Mouse (Mus musculus): Measurements from ENCODE around the gene Prpf3.

Prpf3 gene

DNA sequence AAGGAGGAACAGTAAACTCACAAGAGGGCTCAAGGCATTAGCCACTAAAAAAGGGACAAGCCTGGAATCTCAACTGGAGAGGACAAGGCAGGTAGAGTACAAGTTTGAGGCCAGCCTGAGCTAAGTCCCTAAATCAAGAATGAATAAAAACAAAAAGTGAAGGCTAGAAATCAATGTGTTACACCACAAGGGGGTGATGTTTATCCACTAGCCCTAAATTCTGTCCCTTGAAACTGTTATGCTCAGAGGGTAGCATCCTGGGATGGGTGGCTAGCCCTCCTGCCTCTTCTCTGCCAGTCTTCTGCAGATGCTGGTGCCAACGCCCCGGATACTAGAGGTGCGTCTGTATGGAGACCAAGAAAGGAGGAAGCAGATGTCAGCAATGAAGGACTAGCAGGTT lies 4.6 kb upstream of the Prpf3 start:
- ChIA-PET POLR2A (interaction anchor here in 2 of 4 experiments (0.9 to 1.2 kb wide), 2 partner anchors 44 to 90 kb away, joined by 3 to 4 read pairs; partner anchors contain the start of gene Car14 (in 1 of the 2)), CTCF (interaction anchor here (0.6 to 1.0 kb wide), 9 partner anchors 9 to 323 kb away, joined by 3 to 8 read pairs (median 3); no protein-coding TSS in a partner anchor)

DNA sequence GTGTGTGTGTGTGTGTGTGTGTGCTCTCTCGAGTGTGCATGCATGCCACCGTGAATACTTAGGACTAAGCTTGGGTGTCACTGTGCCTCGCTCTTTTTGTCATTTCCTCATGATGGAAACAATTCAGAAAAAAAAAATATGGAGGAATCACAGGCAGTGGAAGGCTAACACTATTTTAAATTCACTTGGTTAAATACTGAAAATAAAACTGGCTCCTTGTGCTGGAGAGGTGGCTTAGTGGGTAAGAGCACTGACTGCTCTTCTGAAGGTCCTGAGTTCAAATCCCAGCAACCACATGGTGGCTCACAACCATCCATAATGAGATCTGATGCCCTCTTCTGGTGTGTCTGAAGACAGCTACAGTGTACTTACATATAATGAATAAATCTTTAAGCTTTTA lies 2.6 kb upstream of the Prpf3 start:
- CTCF ChIA-PET = interaction anchor here in 3 of 4 experiments (0.6 to 1.3 kb wide), 4 partner anchors 99 to 641 kb away, joined by 3 to 4 read pairs (median 4); partner anchors contain the start of genes Arnt (in 1 of the 3) and Gabpb2 (in 1 of the 3)
- POLR2A ChIA-PET = interaction anchor here in 3 of 4 experiments (0.5 to 1.4 kb wide), 7 partner anchors 9 to 703 kb away, joined by 3 to 9 read pairs (median 3); partner anchors contain the start of genes Ciart (in 1 of the 3), Mrps21 (in 1 of the 3) and Otud7b (in 1 of the 3)

DNA sequence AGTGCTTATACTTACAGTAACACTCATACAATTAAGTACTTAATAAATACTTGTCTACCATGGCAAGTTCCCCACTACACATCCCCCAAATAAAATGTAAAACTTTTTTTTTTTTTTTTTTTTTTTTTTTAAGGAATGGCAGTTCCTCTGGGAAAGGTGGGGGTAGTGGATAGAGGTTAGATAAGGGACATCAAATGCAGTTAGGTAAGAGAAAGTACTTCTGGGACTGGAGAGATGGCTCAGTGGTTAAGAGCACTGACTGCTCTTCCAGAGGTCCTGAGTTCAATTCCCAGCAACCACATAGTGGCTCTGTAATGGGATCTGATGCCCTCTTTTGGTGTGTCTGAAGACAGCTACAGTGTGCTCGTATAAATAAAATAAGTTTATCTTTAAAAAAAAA lies 1.4 kb upstream of the Prpf3 start:
- ChIA-PET POLR2A (interaction anchor here in 3 of 4 experiments (0.6 to 3.9 kb wide), 12 partner anchors 8 to 255 kb away, joined by 3 to 25 read pairs (median 6); partner anchors contain the start of genes BC028528 (in 1 of the 3) and Rprd2 (in 1 of the 3)), CTCF (interaction anchor here in 3 of 4 experiments (0.7 kb wide), 3 partner anchors 236 to 617 kb away, joined by 3 to 4 read pairs (median 4); no protein-coding TSS in a partner anchor)

DNA sequence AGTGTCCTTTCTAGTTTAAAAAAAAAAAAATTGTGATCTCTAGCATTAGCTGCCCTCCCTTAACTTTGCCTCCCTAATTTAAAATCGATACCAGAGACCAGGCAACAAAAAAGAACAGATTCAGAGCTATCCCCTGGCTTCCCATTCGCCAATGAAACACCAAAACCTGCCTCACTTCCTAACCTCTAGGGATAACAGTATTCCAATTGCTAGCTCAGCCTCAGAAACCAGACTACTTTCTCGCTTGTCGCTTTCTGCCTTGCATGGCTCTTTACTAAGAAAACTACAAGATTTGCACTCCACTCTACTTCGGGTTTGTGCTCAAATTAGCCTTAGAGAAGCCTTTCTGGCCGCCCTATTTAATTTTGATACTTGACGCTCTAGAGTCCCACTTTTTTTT lies 430 bp upstream of the Prpf3 start:
- ChIA-PET POLR2A (interaction anchor here (0.6 to 3.9 kb wide), 71 partner anchors 9 to 574 kb away, joined by 3 to 25 read pairs (median 4); partner anchors contain the start of genes Mrps21 (in 4 of the 4), BC028528 (in 3 of the 4), Ciart (in 2 of the 4) and Rprd2 (in 2 of the 4)), CTCF (interaction anchor here (0.5 to 1.1 kb wide), 5 partner anchors 9 to 235 kb away, joined by 3 to 5 read pairs (median 4); partner anchors contain the start of gene BC028528 (in 1 of the 4))

DNA sequence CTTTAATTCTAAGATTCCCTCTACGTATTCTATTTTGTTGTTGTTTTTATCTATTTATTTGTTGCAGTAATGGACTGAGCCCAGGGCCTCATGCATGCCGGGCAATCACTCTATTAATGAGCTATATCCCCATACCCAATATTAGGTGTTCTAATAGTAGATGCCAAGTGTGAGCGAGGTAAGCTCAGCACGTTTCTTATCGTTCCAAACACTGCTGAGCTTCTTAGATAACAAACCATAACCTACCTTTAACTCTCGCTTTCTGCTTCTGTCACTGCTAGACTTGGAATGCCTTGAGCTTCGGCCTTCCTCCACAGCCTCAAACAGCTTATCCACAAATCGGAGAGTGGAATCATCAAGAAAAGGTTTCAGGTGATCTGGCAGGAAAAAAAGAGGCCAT lies 4.4 kb downstream of the Prpf3 start:
- CTCF ChIA-PET = interaction anchor here in 2 of 4 experiments (0.6 to 0.8 kb wide), 3 partner anchors 9 to 419 kb away, joined by 3 read pairs; no protein-coding TSS in a partner anchor

DNA sequence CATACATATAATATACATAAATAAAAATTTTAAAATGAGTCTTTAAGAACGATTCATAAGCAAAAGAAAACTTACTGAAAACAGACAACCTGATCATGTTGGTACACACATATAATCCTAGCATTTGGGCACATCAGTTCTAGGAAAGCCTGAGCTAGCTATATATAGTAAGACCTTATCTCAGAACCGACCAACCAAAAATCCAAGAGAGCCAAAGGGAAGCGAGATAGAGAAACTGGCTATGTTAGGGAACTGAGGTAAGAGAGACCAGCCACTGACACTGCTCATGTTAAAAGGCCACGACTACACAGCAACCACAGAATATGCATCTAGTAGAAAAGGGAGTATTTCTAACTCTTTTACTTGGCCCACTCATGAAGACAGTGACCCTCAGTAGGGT lies 5.1 kb downstream of the Prpf3 start:
- ChIA-PET CTCF (no interaction called here), POLR2A (interaction anchor here in 2 of 4 experiments (1.1 to 1.4 kb wide), 4 partner anchors 8 to 31 kb away, joined by 3 to 4 read pairs (median 3); no protein-coding TSS in a partner anchor)

More for the DNA sequence above, 4.4 kb downstream of the Prpf3 start:
- POLR2A ChIA-PET = interaction anchor here in 2 of 4 experiments (0.9 to 1.4 kb wide), 5 partner anchors 8 to 32 kb away, joined by 3 to 4 read pairs (median 3); no protein-coding TSS in a partner anchor

DNA sequence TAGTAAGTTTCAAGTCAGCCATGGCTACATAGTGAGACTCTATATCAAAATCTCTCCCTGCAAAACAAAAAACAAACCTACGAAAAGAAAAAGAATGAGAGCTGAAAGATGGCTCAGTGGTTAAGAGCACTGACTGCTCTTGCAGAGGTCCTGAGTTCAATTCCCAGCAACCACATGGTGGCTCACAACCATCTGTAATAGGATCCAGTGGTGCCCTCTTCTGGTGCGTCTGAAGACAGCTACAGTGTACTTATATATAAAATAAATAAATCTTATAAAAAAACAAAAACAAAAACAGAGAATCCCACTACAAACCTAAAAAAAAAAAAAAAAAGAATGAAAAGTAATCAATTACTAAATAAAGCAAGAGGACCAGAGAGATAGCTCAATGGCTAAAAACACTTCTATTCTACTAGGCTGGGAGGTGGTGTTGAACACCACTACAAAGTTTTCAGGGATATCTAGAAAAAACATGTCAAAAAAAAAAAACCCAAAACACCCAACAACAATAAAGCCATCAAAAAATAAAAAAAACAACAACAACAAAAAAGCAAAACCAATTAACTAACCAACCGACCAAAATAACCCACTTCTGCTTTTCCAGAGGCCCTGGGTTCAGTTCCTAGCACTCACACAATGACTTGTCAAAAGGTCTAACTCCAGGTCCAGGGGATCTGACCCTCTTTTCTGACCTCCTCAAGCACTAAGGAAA lies 13.0 kb downstream of the Prpf3 start:
- POLR2A ChIA-PET = interaction anchor here (0.5 to 4.2 kb wide), 10 partner anchors 9 to 419 kb away, joined by 3 to 25 read pairs (median 4); partner anchors contain the start of gene Prpf3 (in 1 of the 4)
- CTCF ChIA-PET = interaction anchor here in 3 of 4 experiments (0.6 to 1.0 kb wide), 9 partner anchors 17 to 738 kb away, joined by 3 to 5 read pairs (median 3); no protein-coding TSS in a partner anchor

DNA sequence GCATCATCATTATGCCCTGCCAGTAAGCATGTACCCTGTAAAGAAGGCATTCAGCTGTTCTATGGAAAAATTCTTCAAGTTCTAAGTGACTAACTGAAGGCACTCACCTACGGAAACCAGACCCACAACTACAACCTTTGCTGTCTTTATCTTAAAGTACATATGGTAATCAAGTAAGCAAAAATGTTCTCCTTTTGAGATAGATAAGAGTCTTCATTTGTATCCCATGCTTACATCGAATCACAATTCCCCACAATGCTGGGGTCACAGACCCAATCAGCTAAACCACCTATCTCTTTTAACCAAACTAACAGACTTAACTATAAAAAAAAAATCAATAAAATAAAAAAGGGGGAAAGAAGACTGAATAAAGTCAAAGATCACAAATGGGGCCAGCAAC lies 16.4 kb downstream of the Prpf3 start:
- POLR2A ChIA-PET = interaction anchor here in 1 of 4 experiments (0.6 kb wide), 1 partner anchor 171 kb away, joined by 4 read pairs; no protein-coding TSS in a partner anchor

DNA sequence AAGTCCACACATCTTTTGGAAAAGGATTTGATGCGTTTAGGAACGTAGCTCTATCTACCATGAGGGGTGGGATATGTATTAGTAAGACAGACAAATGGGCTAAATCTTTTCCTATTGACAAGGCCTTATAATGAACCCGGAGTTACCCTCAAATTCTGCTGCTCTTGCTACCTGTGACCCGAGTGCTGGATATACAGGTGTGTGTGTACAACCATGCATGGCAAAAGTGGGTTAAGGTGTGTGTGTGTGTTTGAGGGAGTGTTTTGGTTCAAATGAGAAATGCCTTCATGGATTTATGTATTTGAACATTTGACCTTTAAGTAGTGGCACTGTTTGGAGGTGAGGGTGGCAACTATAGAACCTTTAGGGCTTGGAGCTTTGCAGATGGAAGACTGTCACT lies 26.6 kb downstream of the Prpf3 start:
- ChIA-PET CTCF (interaction anchor here in 1 of 4 experiments (0.7 kb wide), 2 partner anchors 46 to 1213 kb away, joined by 5 to 10 read pairs; no protein-coding TSS in a partner anchor), POLR2A (interaction anchor here in 2 of 4 experiments (0.6 to 1.6 kb wide), 9 partner anchors 9 to 1350 kb away, joined by 3 to 5 read pairs (median 3); partner anchors contain the start of genes Golph3l (in 1 of the 2) and Rprd2 (in 1 of the 2))

More for the DNA sequence above, 16.4 kb downstream of the Prpf3 start:
- CTCF ChIA-PET = no interaction called here

DNA sequence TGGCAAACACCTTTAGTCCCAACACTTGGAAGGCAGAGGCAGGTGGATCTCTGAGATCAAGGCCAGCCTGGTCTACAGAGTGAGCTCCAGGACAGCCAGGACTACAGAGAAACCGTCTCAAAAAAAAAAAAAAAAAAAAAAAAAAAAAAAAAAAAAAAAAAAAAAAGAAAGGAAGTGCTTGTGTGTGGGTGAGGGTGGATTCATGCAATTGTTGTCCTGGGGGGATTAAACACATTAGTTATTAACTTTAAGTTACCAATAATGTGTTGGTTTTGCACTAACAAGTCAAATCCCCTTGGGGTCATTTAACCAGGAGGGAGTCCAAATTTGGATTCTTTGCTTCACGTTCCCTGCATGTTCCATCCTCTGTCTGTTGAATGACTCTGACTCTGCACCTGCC lies 29.4 kb downstream of the Prpf3 start:
- POLR2A ChIA-PET = interaction anchor here in 1 of 4 experiments (0.8 to 1.6 kb wide), 5 partner anchors 8 to 58 kb away, joined by 3 to 6 read pairs (median 3); partner anchors contain the start of gene Rprd2
- CTCF ChIA-PET = interaction anchor here in 3 of 4 experiments (0.6 to 1.5 kb wide), 4 partner anchors 19 to 926 kb away, joined by 4 to 6 read pairs (median 4); no protein-coding TSS in a partner anchor

DNA sequence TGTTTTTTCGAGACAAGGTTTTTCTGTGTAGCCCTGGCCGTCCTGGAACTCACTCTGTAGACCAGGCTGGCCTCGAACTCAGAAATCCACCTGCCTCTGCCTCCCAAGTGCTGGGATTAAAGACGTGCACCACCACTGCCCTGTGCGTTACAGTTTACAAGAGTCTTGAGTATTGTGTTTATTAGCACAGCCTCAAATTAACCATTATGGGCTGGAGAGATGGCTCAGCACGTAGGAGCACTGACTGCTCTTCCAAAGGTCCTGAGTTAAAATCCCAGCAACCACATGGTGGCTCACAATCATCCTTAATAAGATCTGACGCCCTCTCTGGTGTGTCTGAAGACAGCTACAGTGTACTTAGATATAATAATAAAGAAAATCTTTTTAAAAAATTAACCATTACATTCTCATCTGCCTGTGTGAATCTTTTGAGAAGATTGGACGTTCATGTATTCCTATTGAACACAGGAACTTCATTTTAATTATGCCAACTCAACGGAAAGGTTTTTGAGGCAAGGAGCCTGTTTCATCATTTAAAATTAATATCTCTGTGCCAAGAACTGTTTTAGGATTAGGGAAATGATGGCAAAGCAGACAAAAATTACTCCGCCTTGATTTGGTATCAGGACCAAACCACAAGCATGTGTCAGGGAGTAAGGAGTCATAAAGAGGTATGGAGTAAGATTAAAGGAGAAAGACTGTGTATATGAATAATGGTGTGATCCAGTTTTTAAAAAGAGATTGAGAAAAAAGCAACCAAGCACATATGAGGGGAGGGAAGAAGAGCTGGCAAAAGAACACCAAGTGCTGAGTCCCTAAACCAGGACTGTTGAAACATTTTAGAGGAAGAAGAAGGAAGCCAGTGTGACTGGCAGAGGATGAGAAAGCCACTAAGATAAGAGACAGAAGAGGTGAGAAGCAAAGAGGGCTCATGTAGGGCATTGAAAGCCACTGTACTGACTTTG lies 35.4 kb downstream of the Prpf3 start:
- ChIA-PET CTCF (no interaction called here), POLR2A (interaction anchor here in 3 of 4 experiments (0.5 to 2.8 kb wide), 38 partner anchors 10 to 196 kb away, joined by 3 to 15 read pairs (median 4); partner anchors contain the start of genes Prpf3 (in 3 of the 3), Ensa (in 2 of the 3) and Ciart (in 1 of the 3))

DNA sequence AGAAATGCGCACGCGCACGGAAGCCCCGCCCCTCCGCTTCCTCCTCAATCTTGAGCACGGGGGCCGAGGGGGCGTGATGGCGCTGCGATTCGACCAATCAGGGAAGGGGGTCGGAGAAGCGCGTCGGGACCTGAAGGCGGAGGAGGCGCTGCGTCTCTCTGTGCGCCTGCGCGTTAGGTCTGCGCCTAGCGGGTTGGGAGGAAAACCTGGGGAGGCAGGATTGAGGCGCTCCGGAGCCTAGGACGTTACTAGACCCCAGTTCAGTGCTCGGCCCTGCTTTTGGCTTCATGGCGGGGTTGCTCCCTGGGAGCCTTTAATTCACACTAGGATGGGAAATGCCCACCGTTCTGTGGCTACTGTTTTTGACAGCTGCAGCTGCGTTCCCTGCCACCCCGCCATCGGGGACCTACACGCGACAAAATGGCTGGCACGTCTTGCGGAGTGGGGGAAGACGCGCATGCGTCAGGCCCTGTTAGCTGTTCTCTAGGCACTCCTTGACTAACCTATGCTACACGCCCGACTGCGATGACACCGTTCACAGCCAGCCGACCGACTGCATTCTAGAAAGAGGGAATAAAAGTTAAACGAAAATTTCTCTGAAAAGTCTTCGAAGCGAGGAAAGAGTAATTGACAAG lies 36.2 kb downstream of the Prpf3 start:
- ChIA-PET POLR2A (interaction anchor here (0.5 to 2.8 kb wide), 53 partner anchors 8 to 1014 kb away, joined by 3 to 15 read pairs (median 3); partner anchors contain the start of genes Prpf3 (in 3 of the 4), Ciart (in 1 of the 4), Ensa (in 1 of the 4) and Mrps21 (in 1 of the 4)), CTCF (interaction anchor here in 1 of 4 experiments (1.0 kb wide), 1 partner anchor 8 kb away, joined by 3 read pairs; no protein-coding TSS in a partner anchor)

DNA sequence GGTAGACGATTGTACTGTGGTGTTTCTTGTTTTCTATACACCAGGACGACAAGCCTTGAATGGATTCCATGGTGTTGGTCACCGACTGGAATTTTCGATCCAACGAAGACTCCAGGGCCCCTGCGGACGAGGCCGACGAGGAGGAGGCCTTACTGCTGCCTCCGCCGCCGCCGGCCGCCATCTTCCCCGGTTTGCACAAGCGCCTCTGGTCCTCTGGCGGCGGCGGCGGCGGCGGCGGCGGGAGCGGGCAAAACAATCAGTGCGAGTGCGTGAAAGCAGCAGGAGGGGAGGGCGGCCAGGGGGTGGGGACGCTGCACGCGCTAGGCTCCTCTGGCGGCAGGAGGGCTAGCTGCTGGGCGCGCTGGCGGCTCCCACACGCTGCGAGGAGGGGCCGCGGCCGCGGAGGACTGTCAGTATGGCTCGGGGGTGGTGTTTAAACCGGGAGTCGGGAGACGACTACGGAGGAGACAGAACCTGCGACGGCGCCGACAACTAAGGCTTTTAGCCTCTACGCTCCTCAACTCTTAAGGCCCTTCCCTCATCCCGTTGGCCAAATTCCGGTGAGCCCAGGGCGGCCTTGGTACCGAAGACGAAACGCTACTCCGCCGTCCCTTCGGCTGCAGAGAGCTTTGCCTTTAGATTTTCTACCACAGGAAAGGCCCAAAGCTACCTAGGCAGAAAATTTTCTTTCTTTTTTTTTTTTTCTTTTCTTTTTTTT lies 37.0 kb downstream of the Prpf3 start, which contains the start of gene Rprd2:
Gene Rprd2 (minus strand): TSS at position 293 of the 718 bp plus-strand sequence.
- ChIA-PET CTCF (interaction anchor here in 1 of 4 experiments (1.0 kb wide), 1 partner anchor 9 kb away, joined by 3 read pairs; no protein-coding TSS in a partner anchor), POLR2A (interaction anchor here (0.6 to 2.8 kb wide), 60 partner anchors 8 to 1131 kb away, joined by 3 to 15 read pairs (median 3); partner anchors contain the start of genes Ensa (in 2 of the 4), Mrps21 (in 2 of the 4), Prpf3 (in 2 of the 4) and Ciart (in 1 of the 4))

DNA sequence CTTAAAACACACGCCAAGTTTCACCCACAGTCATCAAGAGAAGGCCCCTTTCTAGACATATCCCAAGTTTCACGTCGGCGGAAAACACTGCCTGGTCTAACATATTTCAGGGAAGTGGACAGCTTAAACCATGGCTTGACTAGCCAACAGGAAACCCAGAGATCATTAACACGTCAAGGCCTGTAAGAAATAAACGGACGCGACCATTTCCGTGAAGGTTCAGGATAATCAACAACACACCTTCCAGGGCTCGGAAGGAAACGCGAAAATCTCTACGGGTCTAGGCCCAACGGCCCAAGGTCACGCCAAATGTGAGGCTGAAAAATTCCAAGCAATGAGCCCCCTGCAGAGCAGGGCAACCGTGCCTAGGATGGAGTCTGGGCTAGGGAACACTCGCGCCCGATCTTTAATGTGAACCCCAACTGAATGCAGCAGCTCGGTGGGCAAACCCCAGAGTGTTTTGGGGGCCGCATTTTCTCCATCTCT lies 37.6 kb downstream of the Prpf3 start:
- POLR2A ChIA-PET = interaction anchor here in 3 of 4 experiments (0.6 to 2.8 kb wide), 30 partner anchors 8 to 1282 kb away, joined by 3 to 15 read pairs (median 3); partner anchors contain the start of genes Prpf3 (in 2 of the 3), Ensa (in 1 of the 3), Hist2h2be (in 1 of the 3) and Mrps21 (in 1 of the 3)
- CTCF ChIA-PET = interaction anchor here in 2 of 4 experiments (0.6 to 1.0 kb wide), 2 partner anchors 9 to 283 kb away, joined by 3 read pairs; no protein-coding TSS in a partner anchor

DNA sequence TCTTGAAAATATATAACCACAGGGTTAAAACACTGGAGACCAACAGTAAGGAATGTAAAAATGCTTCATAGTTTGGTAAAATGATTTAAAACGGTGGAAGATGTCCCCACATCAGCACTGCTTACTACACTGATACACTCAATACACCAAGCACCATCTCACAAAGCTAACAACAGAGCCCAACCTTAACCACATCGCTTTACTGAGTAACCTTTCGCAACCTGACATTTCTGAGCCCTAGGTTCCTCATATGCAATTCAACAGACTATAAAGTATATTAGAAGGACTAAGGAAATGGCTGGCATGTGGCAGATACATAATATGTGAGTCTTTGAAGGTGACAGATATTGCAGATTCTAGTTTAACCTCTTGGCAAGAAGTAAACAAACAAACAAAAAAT lies 39.0 kb downstream of the Prpf3 start:
- CTCF ChIA-PET = no interaction called here
- POLR2A ChIA-PET = interaction anchor here in 2 of 4 experiments (0.6 to 2.0 kb wide), 6 partner anchors 9 to 165 kb away, joined by 3 to 8 read pairs (median 4); partner anchors contain the start of gene Prpf3 (in 1 of the 2)
